Mouse (Mus musculus): ENCODE results near the gene Fam229a. TPM values are rescaled to one million over a fixed set of nuclear protein-coding genes. Genes with fewer than 3 reads are reported as not detected.
"Not testable (repeated sequence)": the region's sequence is repeated elsewhere in the genome, so short reads cannot be mapped to it uniquely, and the experiment has no call there.

The Fam229a gene
- not detected in 2 replicates for polyA plus RNA-seq (2015; fragmentation: Nextera tagmentation; extraction: Ambion mirVana)

DNA sequence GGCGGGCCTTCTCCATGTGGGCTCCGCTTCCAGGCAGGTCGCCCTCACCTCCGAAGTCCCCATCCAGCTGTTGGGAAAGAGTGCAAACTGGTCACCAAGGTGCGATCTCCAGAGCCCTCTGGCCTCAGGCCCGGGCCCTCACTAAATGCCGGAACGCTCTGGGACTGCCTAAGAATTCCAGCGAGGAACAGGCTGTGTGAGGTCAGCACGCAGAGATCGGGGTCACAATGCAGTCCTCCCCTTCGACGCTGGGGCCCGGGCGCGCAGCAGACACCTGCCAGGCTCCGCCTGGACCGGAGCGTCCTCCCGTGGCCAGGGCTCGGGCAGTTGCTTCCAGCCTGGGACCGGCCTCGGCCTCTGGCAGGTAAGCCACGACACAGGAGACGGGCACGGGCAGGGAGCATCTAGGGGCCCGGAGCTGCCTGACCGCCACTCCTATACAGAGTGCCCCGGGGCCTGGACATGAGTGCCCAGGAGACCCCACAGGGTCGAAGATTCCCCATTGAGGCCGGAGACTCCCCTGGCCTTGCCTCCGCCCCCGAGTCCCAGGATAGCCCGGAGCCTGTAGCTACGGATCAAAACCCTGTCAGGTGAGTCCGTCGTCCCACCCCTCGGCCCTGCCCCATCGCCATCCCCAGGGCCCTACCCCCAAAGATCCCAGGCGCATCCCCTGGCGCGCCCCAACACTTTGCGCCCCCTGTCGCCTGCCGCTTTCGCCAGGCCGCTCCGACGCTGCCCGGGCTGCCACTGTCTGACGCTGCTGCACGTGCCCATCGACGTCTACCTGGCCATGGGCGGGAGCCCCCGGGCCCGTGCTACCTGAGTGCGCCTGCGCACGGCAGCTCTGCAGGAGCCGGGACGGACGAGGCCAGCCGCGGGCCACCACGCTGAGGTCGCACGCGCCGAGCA, at the start of gene Fam229a, which contains the start of gene Tssk3:
Fam229a (plus strand) TSS at position 219 of the 909 bp plus-strand sequence.
Tssk3 (minus strand) TSS at position 51 of the 909 bp plus-strand sequence.
- H3K27me3 ChIP-seq = peaks cover 32% of the 10 kb centered on the region
- peaks cover 34% of the 10 kb centered on the region for H3K36me3 ChIP-seq
- H3K27ac ChIP-seq (replicated peaks) = no peak within 1 kb of the TSS
- peak within 1 kb of the TSS; percentile 59 for H3K4me2 ChIP-seq
- H3K4me1 ChIP-seq (replicated peaks) = peaks cover 24% of the 10 kb centered on the region
- ATAC-seq (ENCODE audit: low read depth) = 0 out of 2 replicates have a peak, but pooled peaks have one; percentile 48
- H3K4me3 ChIP-seq = peak within 1 kb of the TSS; percentile 34
- peak within 1 kb of the TSS; percentile 58 for H3K9ac ChIP-seq
- no peaks in the 10 kb centered on the region for H3K9me3 ChIP-seq
- 4% methylated on average over 70 of the region's 70 CpGs for WGBS

DNA sequence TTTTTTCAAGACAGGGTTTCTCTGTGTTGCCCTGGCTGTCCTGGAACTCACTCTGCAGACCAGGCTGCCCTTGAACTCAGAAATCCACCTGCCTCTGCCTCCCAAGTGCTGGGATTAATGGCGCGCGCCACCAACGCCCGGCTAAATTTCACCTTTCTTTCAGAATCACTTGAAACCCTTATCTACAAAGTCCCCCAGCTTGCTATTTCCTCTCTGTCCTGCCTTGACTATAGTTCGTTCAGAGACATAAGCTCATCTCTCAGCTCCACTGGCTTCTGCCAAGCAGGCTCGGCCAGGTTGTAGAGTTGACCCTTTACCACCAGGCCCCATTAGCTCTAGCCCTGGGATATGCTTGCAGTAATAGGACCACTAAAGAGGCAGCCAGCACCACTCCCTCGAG, 43.6 kb upstream of the Fam229a start:
- H3K9me3 ChIP-seq = no peaks in the 10 kb centered on the region
- no peaks in the 10 kb centered on the region for H3K36me3 ChIP-seq
- H3K27me3 ChIP-seq = peaks cover 11% of the 10 kb centered on the region
- H3K27ac ChIP-seq (replicated peaks) = no peak overlapping the region
- H3K4me3 ChIP-seq = no peak overlapping the region
- 87% methylated on average over 8 of the region's 8 CpGs for WGBS
- H3K4me1 ChIP-seq (replicated peaks) = no peaks in the 10 kb centered on the region
- no peak overlapping the region for H3K9ac ChIP-seq
- no peak overlapping the region for H3K4me2 ChIP-seq
- no peak for ATAC-seq (ENCODE audit: low read depth)

DNA sequence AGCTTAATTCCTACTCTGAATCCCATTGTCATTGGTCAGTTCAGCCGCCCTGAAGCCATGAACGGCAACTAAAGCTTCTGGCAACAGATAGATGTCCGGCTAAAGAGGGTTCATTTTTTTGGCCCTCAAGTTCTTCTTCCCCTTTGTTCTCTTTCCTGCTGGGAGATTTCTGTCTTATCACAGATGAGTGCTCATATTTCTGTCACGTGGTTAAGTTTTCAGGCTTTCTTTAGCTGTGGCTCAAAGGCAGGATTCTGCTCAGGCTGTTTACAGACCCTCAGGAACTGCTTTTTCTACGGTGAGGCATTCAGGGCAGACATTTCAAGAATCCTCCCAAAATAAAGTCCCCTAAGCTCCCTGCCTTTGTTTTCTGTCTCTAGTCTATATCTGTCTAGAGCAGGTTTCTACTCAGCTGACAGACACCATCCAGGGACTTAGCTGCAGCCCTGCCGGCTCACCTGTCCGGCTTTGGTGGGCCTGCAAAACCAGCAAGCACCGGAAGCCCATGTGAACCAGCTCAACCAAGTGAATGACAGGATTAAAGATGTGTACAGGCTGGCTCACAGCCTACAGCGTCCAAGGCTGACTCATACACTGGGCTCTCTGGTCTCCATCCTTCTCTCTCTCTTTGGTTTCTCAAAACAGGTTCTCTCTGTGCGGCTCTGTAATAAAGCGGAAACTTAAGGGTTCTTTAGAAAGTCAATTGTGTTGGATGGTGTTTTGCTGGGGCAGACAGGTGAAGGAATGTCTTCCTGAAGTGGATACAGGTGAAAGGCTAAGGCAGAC, 43.0 kb upstream of the Fam229a start:
- 87% methylated on average over 11 of the region's 11 CpGs for WGBS
- no peak overlapping the region for H3K4me3 ChIP-seq

DNA sequence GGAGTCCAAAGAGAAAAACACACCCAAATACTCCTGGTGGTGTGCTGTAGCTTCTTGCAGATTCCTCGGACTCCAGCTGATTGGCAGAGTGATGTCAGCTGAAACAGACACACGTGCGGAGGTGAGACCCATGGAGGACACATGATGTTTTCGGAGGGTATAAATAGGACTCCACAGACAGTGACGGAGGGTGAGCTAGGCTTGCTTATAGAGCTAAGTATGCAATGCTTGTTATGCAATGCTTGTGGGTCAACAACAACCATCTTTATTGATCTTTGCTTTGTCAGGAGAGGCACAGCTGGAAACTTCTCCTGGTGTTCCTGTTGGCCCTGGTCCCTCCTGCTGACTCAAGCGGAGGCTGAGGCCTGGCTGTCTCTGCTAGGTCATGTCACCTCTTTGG, 42.3 kb upstream of the Fam229a start:
- Histone ChIP-seq H3K36me3 (no peaks in the 10 kb centered on the region), H3K4me2 (no peak overlapping the region), H3K9me3 (no peaks in the 10 kb centered on the region), H3K4me3 (no peak overlapping the region), H3K4me1 (replicated peaks) (no peaks in the 10 kb centered on the region), H3K27ac (replicated peaks) (no peak overlapping the region), H3K9ac (no peak overlapping the region), H3K27me3 (no peaks in the 10 kb centered on the region)
- WGBS = 85% methylated on average over 6 of the region's 6 CpGs
- ATAC-seq (ENCODE audit: low read depth) = no peak

More for the DNA sequence above, 43.0 kb upstream of the Fam229a start:
- H3K9me3 ChIP-seq = no peaks in the 10 kb centered on the region
- no peaks in the 10 kb centered on the region for H3K4me1 ChIP-seq (replicated peaks)
- peaks cover 4% of the 10 kb centered on the region for H3K27me3 ChIP-seq
- H3K9ac ChIP-seq = no peak overlapping the region
- no peak overlapping the region for H3K4me2 ChIP-seq
- no peaks in the 10 kb centered on the region for H3K36me3 ChIP-seq
- no peak overlapping the region for H3K27ac ChIP-seq (replicated peaks)
- no peak for ATAC-seq (ENCODE audit: low read depth)

DNA sequence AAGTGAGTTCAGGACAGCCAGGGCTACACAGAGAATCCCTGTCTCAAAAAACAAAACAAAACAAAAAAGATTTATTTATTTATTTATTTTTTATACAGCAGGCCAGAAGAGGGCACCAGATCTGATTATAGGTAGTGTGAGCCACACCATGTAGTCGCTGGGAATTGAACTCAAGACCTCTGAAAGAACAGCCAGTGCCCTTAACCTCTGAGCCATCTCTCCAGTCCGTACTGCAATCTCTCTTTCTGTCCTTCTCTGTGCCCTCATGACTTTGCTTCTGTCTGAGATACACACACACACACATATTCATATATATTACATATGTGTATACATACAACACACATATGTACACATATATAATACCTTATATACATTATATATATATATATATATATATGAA, 40.1 kb upstream of the Fam229a start:
- Histone ChIP-seq H3K4me2 (no peak overlapping the region), H3K27me3 (no peaks in the 10 kb centered on the region), H3K9ac (no peak overlapping the region), H3K9me3 (no peaks in the 10 kb centered on the region), H3K27ac (replicated peaks) (no peak overlapping the region), H3K36me3 (no peaks in the 10 kb centered on the region), H3K4me3 (no peak overlapping the region), H3K4me1 (replicated peaks) (no peaks in the 10 kb centered on the region)
- 74% methylated on average over 2 of the region's 2 CpGs for WGBS
- no peak for ATAC-seq (ENCODE audit: low read depth)

DNA sequence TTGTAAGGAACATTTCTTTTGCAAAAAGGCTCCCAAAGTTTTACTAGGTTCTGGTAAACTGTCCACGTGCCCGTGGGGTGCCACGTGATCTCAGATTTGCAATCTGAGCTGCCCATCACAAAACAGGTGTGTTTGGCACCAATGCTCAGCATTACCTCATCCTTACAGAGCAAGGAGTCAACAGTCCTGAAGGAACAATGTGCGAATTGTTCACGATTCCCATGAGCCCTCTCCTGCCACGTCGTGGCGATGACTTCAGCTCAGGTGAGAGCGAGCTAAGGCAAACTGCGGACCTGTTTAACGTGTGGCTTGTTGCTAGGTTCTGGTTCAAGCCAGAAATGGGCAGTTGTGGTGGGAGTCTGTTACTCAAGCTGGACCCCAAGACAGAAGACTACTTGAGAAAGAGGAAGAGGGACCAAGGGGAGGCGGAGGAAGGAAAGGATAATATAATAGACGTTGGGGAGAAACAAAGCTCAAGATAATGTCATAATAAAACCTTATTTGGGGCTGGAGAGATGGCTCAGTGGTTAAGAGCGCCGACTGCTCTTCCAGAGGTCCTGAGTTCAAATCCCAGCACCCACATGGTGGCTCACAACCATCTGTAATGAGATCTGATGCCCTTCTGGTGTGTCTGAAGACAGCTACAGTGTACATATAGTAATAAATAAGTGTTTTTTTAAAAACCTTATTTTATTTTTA, 39.4 kb upstream of the Fam229a start:
- ATAC-seq (ENCODE audit: low read depth) = no peak
- H3K9me3 ChIP-seq = no peaks in the 10 kb centered on the region
- no peak overlapping the region for H3K9ac ChIP-seq
- 87% methylated on average over 15 of the region's 15 CpGs for WGBS
- H3K4me1 ChIP-seq (replicated peaks) = no peaks in the 10 kb centered on the region
- no peaks in the 10 kb centered on the region for H3K36me3 ChIP-seq
- H3K4me3 ChIP-seq = no peak overlapping the region
- H3K27ac ChIP-seq (replicated peaks) = no peak overlapping the region
- H3K4me2 ChIP-seq = no peak overlapping the region
- H3K27me3 ChIP-seq = no peaks in the 10 kb centered on the region

- H3K27ac ChIP-seq (replicated peaks) = no peak overlapping the region
- H3K36me3 ChIP-seq = no peaks in the 10 kb centered on the region
- H3K4me3 ChIP-seq = no peak overlapping the region
- no peaks in the 10 kb centered on the region for H3K9me3 ChIP-seq
- under 1% methylated on average over 5 of the region's 5 CpGs for WGBS
- no peak overlapping the region for H3K9ac ChIP-seq
- H3K27me3 ChIP-seq = no peaks in the 10 kb centered on the region
- H3K4me2 ChIP-seq = no peak overlapping the region
- H3K4me1 ChIP-seq (replicated peaks) = no peaks in the 10 kb centered on the region
- peak; percentile 79 for ATAC-seq (ENCODE audit: low read depth)
These were observed 35.7 kb upstream of the Fam229a start for GRCm38 (mm10) chr4:129455265-129455664.

GRCm38 (mm10) chr4:129456126-129456525, 34.9 kb upstream of the Fam229a start:
- 65% methylated on average over 5 of the region's 5 CpGs for WGBS
- H3K36me3 ChIP-seq = no peaks in the 10 kb centered on the region
- H3K4me2 ChIP-seq = no peak overlapping the region
- no peaks in the 10 kb centered on the region for H3K27me3 ChIP-seq
- H3K9me3 ChIP-seq = no peaks in the 10 kb centered on the region
- H3K27ac ChIP-seq (replicated peaks) = no peak overlapping the region
- 0 out of 2 replicates have a peak, but pooled peaks cover 4% of the 10 kb centered on the region for H3K4me1 ChIP-seq (replicated peaks)
- H3K9ac ChIP-seq = no peak overlapping the region
- ATAC-seq (ENCODE audit: low read depth) = no peak
- H3K4me3 ChIP-seq = no peak overlapping the region

- H3K27ac ChIP-seq (replicated peaks); H3K9ac ChIP-seq; H3K36me3 ChIP-seq; H3K27me3 ChIP-seq; ATAC-seq (ENCODE audit: low read depth); H3K4me1 ChIP-seq (replicated peaks); H3K4me2 ChIP-seq; H3K4me3 ChIP-seq; H3K9me3 ChIP-seq: not testable (repeated sequence)
- WGBS = 73% methylated on average over 2 of the region's 2 CpGs
These were observed 33.7 kb upstream of the Fam229a start for GRCm38 (mm10) chr4:129457311-129457710.

DNA sequence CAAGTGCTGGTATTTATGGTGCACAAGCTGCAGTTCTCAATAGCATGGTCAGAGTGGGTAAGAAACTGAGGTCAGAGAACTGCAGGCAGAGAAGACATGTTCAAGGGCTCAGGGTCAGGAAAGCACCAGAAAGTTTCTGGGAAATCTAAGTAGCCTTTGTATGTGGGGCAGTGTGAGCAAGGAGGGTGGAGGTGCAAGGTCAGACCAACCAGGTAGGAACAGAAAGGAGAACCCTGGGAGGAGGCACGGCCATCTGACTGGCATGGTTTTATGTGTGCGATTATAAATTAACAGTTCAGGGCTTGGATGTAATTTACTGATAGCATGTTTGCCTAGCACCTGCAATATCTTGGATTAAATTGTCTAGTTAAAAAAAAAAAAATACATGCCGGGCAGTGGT, 31.3 kb upstream of the Fam229a start:
- H3K9me3 ChIP-seq = no peaks in the 10 kb centered on the region
- H3K4me2 ChIP-seq = no peak overlapping the region
- H3K27ac ChIP-seq (replicated peaks) = no peak overlapping the region
- no peak for ATAC-seq (ENCODE audit: low read depth)
- H3K36me3 ChIP-seq = peaks cover 16% of the 10 kb centered on the region
- no peak overlapping the region for H3K9ac ChIP-seq
- H3K4me1 ChIP-seq (replicated peaks) = peaks cover 20% of the 10 kb centered on the region
- no peaks in the 10 kb centered on the region for H3K27me3 ChIP-seq
- no peak overlapping the region for H3K4me3 ChIP-seq
- 94% methylated on average over 3 of the region's 3 CpGs for WGBS

DNA sequence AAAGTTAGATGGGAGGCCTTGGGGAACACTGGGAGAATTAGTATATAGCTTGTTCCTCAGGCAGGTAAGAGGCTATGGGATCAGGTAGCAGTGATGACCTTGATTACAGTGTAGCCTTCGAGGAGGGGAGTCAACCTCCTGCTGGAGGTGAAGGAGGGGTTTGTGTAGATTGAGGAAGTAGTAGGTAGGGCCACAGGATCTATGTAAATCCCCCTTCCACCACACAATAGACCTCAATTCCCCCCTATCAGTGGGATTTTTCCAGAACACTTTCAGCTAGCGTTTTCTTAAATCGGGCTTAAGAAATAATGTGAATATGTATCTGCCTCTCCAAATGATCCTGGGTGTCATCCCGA, 30.2 kb upstream of the Fam229a start:
- ATAC-seq (ENCODE audit: low read depth) = peak; percentile 52
- H3K9ac ChIP-seq = peak overlapping the region; percentile 79
- peaks cover 20% of the 10 kb centered on the region for H3K4me1 ChIP-seq (replicated peaks)
- no peaks in the 10 kb centered on the region for H3K27me3 ChIP-seq
- H3K4me3 ChIP-seq = peak overlapping the region; percentile 97
- H3K4me2 ChIP-seq = peak overlapping the region; percentile 62
- peak overlapping the region; percentile 93 for H3K27ac ChIP-seq (replicated peaks)
- 0% methylated on average over 4 of the region's 4 CpGs for WGBS
- H3K36me3 ChIP-seq = peaks cover 26% of the 10 kb centered on the region
- H3K9me3 ChIP-seq = no peaks in the 10 kb centered on the region
